Mouse (Mus musculus): Measurements from ENCODE around the gene Btnl2.

Btnl2 gene

GRCm38 (mm10) chr17:34411117-34411516 lies 56.5 kb downstream of the Btnl2 start:
- DNase-seq = peak; percentile 26 to 63
